Mouse (Mus musculus): Measurements from ENCODE around the gene Cmc4.

The Cmc4 gene

DNA sequence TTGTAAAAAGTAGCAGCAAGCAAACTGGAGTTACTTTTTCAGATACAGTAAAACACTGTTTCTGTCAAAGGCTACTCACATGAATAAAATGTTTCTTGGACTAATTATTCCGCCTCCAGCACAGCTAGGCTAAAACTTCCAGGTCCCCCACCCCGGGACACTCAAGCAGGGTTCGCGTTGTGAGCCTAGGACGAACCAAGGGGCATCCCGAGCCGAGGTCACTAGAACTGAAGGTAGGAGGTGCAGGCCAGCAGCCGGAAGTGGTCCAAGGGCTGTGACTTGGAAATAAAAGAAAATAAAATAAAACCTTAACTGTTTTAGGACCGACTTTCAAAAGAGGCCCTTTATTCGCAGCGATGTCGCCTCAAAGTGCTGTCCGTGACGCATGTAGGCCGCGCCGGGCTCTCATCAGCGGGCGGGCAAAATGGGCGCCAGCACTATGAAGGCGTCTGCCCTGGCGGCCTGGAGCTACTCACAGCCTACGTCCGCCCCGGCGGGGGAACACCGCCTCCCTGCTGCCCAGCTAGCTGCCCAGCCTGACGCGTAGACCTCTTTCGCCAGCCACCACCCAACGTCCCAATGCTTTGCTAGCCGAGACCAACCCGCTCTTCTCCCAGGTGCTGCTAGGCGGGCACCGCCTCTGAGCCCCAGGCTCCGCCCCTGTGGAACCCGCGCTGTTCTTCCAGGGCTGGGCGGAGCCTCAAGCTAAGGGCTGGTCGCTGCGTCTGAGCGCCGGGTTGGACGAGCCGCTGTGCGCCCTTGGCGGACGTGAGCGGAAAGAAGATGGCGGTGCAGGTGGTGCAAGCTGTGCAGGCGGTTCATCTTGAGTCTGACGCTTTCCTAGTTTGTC is at the start of gene Cmc4, which contains the start of the genes Mtcp1 and Brcc3:
Gene Cmc4 (minus strand): TSS at position 649 of the 850 bp plus-strand sequence.
Gene Mtcp1 (minus strand): TSS at position 653 of the 850 bp plus-strand sequence.
Gene Brcc3 (plus strand): TSS at position 693 of the 850 bp plus-strand sequence.
- peak; percentile 84 for DNase-seq (ENCODE audit: low spot score)

DNA sequence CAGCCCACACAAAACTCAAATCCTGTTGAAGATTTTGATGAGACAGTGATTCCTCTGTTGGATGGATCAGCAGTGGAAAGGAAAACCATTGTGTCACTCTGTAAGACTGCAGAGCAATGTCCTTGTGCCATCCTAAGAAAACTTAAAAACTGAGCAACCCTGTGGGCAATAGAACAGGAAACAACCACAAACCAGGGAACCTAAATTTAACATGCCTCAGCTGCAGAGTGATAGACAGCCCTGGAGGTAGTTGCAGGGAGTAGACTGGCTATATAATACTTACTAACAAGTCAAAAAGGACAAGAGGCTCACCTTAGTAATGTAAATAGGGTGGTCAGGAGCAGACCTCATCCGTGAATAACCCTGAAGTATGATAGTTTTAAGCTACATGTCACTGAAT is 38.2 kb upstream of the Cmc4 start:
- no peak for DNase-seq (ENCODE audit: low spot score)

DNA sequence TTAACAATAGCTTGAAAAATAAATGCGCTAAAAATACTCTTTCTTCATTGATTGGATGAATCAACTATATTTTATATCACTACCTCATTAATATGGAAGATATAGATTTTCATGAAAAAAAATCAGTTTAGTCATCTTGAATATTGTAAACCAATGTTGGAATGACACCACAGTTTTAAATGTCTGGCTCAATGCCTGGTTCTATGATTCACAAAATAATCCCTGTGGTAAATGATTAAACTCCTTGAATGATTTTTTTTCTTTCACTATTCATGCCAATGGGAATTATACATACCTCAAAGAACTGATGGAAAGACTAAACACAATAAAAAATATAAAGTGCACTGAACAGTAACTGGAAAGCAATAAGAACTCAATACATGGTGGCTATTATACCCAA is 6.7 kb downstream of the Cmc4 start:
- DNase-seq (ENCODE audit: low spot score) = no peak

DNA sequence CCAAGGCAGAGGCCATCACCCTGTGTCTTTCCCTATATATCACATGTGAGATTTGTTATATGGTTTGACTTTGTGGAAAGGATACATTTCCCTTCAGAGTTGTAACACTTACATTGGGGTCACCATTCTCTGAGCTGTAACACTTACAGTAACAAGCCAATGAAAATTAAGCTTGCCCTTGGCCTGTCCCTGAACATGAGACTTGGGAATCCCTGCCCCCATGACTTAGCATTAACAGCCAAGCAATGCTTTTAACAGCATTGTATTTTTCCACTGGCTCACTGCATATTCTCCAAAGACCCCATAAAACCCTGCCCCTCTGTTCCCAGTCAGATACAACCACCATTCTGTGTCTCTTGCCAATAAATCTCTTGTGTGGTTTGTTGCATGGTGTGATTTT is 13.0 kb downstream of the Cmc4 start:
- DNase-seq (ENCODE audit: low spot score) = no peak

DNA sequence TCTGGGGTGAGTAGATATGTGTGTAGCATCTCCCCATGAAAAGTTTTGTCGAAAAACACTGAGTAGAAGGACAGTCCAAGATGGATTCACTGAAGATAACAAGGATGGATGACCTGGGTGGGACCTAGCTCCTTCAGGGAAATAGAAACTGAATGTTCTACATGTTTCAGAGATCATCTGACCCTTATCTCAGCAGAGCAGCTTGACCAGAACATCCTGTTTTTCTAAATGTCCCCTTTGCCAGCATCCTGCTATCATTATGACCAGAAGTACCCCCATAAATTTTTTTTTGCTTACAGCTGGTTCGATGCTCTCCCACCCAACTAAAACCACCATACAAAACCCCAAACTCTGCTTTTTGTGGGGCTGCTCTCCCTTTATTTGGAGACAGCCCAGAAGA is 13.7 kb downstream of the Cmc4 start:
- peak; percentile 50 for DNase-seq (ENCODE audit: low spot score)

DNA sequence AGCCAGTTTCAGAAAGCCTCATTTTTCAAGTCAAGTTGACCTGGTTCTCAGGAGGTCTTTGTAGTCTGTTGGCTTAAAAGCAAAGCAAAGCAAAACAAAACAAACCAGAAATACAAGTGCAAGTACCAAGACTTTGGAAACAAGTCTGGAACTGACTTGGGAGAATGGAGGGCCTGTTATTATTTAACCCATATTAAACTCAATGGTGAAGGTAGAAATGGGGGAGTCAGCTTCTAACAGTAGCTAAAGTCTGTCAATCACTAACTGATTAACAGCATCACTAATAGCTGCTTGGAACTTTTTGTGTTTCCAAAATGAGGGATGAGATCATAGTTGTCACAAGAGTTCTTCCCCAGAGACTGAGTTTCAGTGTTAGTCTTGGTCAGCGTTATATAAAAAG is 16.9 kb downstream of the Cmc4 start:
- no peak for DNase-seq (ENCODE audit: low spot score)

DNA sequence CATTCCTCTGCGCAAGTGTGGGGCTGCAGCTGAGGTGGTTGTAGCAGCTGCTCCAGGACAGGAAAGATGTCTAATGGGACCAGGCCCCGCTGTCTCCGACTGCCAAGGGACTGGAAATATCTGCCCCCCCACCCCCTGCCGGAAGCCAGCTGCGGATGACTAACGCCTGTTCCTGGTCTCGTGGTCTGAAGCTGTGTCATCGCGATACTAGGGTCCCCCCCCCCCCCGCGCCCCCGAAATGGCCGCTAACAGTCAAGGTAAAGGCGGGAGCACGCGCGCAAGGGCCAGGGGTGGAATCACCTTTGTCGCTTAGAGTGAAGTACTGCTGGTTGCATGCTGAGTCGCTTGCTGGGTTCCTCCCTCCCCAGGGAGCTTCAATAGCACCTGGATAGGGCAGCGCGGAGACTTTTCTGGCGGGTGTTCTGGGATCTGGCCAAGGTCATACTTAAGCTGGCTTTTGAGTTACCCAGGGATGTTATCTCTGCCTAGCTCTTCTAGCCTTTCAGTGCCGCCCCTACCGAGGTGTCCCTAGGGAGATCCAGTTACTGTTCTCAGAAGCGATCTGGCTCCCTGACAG is 34.1 kb downstream of the Cmc4 start, which contains the start of the genes Fundc2 and F8:
Gene Fundc2 (plus strand): TSS at position 205 of the 577 bp plus-strand sequence.
Gene F8 (minus strand): TSS at position 421 of the 577 bp plus-strand sequence.
- peak; percentile 72 for DNase-seq (ENCODE audit: low spot score)

DNA sequence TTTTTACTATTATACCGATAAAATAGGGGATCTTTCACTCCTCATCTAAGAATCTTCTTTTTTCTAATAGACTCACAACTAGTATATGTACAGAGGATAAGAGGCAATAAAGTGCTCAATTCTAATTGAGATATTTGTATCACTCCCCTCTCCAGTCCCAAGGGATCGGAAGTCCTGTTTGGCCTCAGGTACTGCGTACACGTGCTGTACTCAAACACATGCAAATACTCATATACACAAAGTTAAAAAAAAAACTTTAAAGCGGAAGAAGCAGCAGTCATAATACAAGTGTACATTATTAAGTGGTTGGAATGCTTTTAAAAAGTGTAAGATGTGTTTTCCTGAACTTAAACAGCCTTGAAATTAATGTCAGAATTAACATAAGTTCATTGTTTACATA is 34.7 kb downstream of the Cmc4 start:
- DNase-seq (ENCODE audit: low spot score) = no peak

DNA sequence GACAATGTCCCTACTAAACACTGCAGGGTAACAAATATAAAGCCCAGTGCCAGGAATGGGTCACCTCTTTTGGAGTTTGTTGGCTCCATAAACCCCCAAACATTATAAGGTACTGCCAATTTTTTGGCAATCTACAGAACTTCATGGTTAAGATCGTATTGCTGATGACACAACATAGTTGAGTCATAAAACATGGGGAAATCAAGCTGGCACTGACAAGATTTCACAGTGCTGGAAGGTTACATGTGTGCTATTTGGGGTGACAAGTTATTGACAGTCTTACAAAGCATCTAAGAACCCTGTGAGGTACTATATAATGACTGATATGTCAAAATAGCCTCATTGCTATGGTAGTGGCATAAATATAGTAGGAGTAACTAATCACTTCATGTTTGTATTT is 35.2 kb downstream of the Cmc4 start:
- DNase-seq (ENCODE audit: low spot score) = no peak

DNA sequence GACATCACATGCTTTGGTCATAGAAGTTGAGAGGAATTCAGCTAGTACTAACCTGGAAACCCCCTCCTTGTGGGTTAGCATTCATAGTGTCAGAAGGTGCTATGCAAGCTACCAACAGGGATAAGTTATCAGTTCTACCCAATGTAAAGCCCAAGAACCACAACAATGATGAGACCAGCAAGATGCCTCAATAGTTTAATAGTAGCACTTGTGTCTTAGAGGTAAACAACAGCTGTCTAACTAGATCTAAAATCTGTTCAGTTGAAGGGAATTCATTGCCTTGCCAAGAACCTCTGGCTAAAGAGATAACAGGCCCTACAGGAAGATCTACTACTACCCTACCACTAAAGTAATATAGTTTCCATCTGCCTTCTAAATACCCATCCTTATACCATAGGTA is 39.6 kb downstream of the Cmc4 start:
- DNase-seq (ENCODE audit: low spot score) = no peak

DNA sequence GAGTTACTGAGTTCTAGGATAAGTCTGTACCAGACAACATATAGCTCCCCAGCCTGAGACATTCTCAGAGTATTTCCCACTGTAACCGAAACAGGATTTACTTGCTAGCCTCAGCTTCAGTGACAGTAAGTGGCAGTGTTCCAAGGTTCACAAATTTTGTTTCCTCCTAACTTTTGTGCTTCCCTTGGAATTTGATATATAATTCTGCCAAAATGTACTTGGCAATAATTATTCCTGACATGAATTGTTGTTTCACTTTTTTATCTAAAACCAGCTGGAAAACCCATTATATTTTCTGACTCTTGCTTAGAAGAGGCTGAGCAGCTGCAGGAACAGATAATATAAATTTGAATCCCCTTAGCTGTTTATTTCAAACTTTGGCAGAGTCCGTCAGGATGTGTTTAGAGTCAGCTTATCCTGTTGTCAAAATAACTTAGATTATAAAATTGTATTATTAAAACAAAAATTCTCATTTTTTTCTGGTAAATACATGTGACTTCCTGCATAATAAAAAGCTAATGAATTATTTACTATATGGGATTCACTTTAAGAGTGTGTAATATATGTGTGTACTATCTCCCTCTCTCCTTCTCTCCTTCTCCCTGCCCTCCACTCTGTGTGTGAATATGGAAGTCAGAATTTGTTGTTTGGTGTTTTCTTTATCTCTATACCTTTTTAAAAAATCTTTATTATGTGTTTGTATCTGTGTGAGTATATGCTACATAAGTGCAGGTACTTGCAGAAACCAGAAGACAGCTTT is 43.5 kb downstream of the Cmc4 start:
- no peak for DNase-seq (ENCODE audit: low spot score)

DNA sequence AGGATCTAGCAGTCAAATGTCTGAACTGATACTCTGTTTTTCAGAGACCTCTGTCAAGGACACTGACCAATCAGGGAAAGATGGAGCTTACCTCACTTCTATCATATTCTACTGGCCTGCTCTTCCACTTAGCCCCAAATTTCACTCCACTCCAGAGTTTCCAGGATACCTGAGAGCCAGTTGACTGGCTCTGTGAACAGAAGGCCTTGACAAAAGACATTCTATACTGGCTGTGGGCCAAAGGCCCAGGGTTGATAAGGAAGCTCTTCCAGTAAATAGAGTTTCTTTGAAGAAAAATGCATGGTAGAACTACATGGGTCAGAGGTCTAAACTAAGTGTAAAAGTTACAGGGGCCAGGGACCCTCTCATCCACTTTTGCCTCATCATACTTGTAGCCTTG is 46.2 kb downstream of the Cmc4 start:
- DNase-seq (ENCODE audit: low spot score) = no peak

Measured in c-Kit-positive CD71-positive TER-119-positive erythroid progenitor cells, embryonic 14.5 days (primary cell).